Mouse (Mus musculus) T-cell, adult 66 days (primary cell): ENCODE data around the gene Ptgfr. TPM values are rescaled to one million over a fixed set of nuclear protein-coding genes. Genes with fewer than 3 reads are reported as not detected.

Source experiments
- total RNA-seq, 2 experiments: library from RNA; stranded (reverse); gene quantifications; 3 replicates in 1 of 2; 4 replicates in 1 of 2; pipeline ENCODE4 v1.2.4; 2023

The Ptgfr gene
- not detected for total RNA-seq

DNA sequence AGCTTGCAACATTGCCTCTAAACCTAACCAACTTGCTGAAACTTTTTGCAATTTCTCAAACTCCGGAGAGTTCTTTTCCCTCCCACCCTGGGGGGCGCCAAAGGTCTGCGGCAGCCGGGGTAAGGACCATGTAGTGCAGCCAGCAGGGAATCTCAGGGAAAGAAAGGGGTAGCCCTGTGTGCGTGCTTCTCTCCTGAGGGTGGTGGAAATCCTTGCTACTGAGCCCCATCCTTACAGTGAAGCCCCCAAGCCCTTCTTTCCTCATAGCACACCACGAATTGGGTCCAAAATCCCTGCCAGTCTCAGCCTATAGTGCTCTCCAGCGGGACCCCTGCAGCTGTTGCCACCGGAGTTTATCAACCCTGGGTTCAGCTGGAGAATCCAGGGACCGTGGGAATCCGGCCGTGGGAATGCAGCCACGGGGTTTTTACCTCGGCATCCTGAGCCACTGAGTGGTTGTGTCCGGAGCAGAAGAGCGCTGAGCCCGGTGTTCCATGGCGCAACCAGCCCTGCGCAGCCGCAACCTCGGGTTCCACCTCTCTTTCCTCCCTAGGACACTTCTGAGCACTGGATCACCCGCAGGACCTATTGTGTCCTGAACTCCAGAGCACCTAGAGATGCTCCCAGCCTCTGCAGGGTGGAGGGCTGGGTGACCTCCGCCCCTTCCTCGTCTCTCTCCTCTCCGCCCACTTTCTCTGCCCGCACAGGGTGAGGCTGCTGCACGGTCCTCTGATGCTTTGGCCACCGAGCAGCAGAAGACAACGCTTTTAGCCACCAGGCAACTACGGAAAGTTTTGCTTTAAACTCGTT, at the start of gene Ptgfr:
TSS of gene Ptgfr (minus strand) at position 760 of the 810 bp plus-strand sequence.

DNA sequence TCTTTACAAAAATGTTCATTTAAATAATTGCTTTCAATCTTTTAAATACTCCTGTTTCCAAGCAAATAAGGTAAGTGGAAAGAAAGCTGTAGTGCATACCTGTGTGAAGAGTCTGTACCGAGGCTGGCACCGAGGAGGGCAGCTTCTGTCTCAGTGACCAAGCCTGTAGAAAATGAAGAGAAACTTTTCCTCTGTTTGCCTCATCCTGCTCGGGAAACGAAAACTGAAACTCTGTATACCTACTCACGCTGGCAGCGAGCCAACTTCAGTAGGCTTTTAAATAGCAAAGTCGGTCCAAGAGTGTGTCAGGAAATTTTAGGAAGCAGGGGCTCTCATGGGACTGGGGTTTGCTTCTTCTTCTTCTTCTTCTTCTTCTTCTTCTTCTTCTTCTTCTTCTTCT, 87.7 kb downstream of the Ptgfr start, which contains the start of gene Ifi44:
TSS of gene Ifi44 (minus strand) at position 224 of the 400 bp plus-strand sequence.

Other genes starting within 250 kb of the Ptgfr start
- gene Ifi44, start 87.7 kb downstream of the Ptgfr start, total RNA-seq = 1 to 10 TPM; 7.4 to 9.4 TPM
- not detected for gene Ifi44l, start 74.7 kb downstream of the Ptgfr start, total RNA-seq